Mouse (Mus musculus): ENCODE data around the gene U2surp. TPM values are rescaled to one million over a fixed set of nuclear protein-coding genes. Genes with fewer than 3 reads are reported as not detected.

Gene U2surp
- polyA plus RNA-seq, 1 experiment from 2014 or later: 97.5 TPM

GRCm38 (mm10) chr9:95428277-95428676 lies 83.5 kb downstream of the U2surp start:
- TF ChIP-seq CTCF (IDR thresholded peaks at IDR 0.05; ENCODE audit: low read depth): no peak
- Histone ChIP-seq H3K4me2 (replicated peaks; ENCODE audit: low read depth) (no peak overlapping the region), H3K27ac (ENCODE audit: low read depth, low read length) (no peak overlapping the region), H3K36me3 (ENCODE audit: control insufficient read depth, insufficient read depth) (no peaks in the 10 kb centered on the region), H3K27me3 (replicated peaks; ENCODE audit: control insufficient read depth, insufficient read depth, low read length) (no peaks in the 10 kb centered on the region), H3K4me1 (replicated peaks; ENCODE audit: control insufficient read depth, insufficient read depth, low read length) (no peaks in the 10 kb centered on the region), H3K4me3 (ENCODE audit: low read depth, low read length) (no peak overlapping the region), H3K9me3 (ENCODE audit: control insufficient read depth) (no peaks in the 10 kb centered on the region), H3K9ac (ENCODE audit: low read depth, low read length) (no peak overlapping the region)
- WGBS: 84% methylated on average over 4 of the region's 4 CpGs
- ATAC-seq: no peak

GRCm38 (mm10) chr9:95413911-95414310 lies 97.9 kb downstream of the U2surp start:
- no peaks in the 10 kb centered on the region for H3K36me3 ChIP-seq (ENCODE audit: control insufficient read depth, insufficient read depth)
- H3K27ac ChIP-seq (ENCODE audit: low read depth, low read length): no peak overlapping the region
- no peak overlapping the region for H3K4me2 ChIP-seq (replicated peaks; ENCODE audit: low read depth)
- no peak overlapping the region for H3K9ac ChIP-seq (ENCODE audit: low read depth, low read length)
- TF ChIP-seq CTCF (IDR thresholded peaks at IDR 0.05; ENCODE audit: low read depth): peak; percentile 15; the same call in 1 of the 2 replicates
- H3K4me3 ChIP-seq (ENCODE audit: low read depth, low read length): no peak overlapping the region
- no peaks in the 10 kb centered on the region for H3K4me1 ChIP-seq (replicated peaks; ENCODE audit: control insufficient read depth, insufficient read depth, low read length)
- no peaks in the 10 kb centered on the region for H3K9me3 ChIP-seq (ENCODE audit: control insufficient read depth)
- no peak for ATAC-seq
- no peaks in the 10 kb centered on the region; the same call in 1 of the 2 replicates for H3K27me3 ChIP-seq (replicated peaks; ENCODE audit: control insufficient read depth, insufficient read depth, low read length)

DNA sequence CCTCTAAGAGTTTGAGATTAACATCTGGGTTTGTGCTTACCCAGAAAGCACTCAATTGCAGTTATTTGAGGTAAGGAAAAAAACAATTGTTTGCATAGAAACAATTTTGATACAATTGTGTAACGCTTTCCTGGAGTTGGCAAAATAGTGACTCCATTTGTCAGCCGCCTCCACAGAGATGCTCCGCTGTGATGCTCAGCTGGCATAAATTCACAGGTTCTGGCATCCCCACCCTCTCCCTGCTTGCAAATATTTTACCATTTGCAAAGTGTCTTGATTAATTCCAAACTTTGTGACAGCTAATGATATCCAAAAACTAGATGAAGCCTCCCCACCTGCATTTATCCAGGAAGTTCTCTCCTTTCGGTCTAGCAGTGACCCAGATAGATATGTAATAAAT lies 99.7 kb downstream of the U2surp start:
- ATAC-seq: no peak

GRCm38 (mm10) chr9:95407586-95408220 lies 104.1 kb downstream of the U2surp start:
- peak overlapping the region; percentile 60 for H3K4me3 ChIP-seq (ENCODE audit: low read depth, low read length)
- peak overlapping the region; percentile 88 for H3K4me2 ChIP-seq (replicated peaks; ENCODE audit: low read depth)
- no peak for ATAC-seq
- H3K9ac ChIP-seq (ENCODE audit: low read depth, low read length): peak overlapping the region; percentile 13; the same call in 1 of the 2 replicates
- H3K36me3 ChIP-seq (ENCODE audit: control insufficient read depth, insufficient read depth): no peaks in the 10 kb centered on the region; the same call in 1 of the 2 replicates
- peaks cover 39% of the 10 kb centered on the region for H3K27me3 ChIP-seq (replicated peaks; ENCODE audit: control insufficient read depth, insufficient read depth, low read length)
- 2% methylated on average over 24 of the region's 24 CpGs for WGBS
- H3K4me1 ChIP-seq (replicated peaks; ENCODE audit: control insufficient read depth, insufficient read depth, low read length): no peaks in the 10 kb centered on the region; the same call in 1 of the 2 replicates
- peak; percentile 5; the same call in 1 of the 2 replicates for TF ChIP-seq CTCF (IDR thresholded peaks at IDR 0.05; ENCODE audit: low read depth)
- H3K27ac ChIP-seq (ENCODE audit: low read depth, low read length): peak overlapping the region; percentile 57; the same call in 1 of the 2 replicates
- H3K9me3 ChIP-seq (ENCODE audit: control insufficient read depth): no peaks in the 10 kb centered on the region

More for the DNA sequence above, 99.7 kb downstream of the U2surp start:
- Histone ChIP-seq H3K36me3 (ENCODE audit: control insufficient read depth, insufficient read depth) (no peaks in the 10 kb centered on the region), H3K9me3 (ENCODE audit: control insufficient read depth) (no peaks in the 10 kb centered on the region), H3K9ac (ENCODE audit: low read depth, low read length) (no peak overlapping the region), H3K27ac (ENCODE audit: low read depth, low read length) (no peak overlapping the region), H3K4me2 (replicated peaks; ENCODE audit: low read depth) (no peak overlapping the region), H3K27me3 (replicated peaks; ENCODE audit: control insufficient read depth, insufficient read depth, low read length) (peaks cover 13% of the 10 kb centered on the region), H3K4me1 (replicated peaks; ENCODE audit: control insufficient read depth, insufficient read depth, low read length) (no peaks in the 10 kb centered on the region), H3K4me3 (ENCODE audit: low read depth, low read length) (no peak overlapping the region)
- TF ChIP-seq CTCF (IDR thresholded peaks at IDR 0.05; ENCODE audit: low read depth): no peak
- WGBS: 72% methylated on average over 4 of the region's 4 CpGs

Other genes starting within 250 kb of the U2surp start
- gene Chst2, start 105.3 kb downstream of the U2surp start, polyA plus RNA-seq (2015; fragmentation: Nextera tagmentation; extraction: Ambion mirVana): 1.1 TPM in 2 replicates
- gene Paqr9, start 47.7 kb upstream of the U2surp start, polyA plus RNA-seq (2015; fragmentation: Nextera tagmentation; extraction: Ambion mirVana): 22.1 and 23.2 TPM in 2 replicates
- gene Pcolce2, start 125.6 kb upstream of the U2surp start, polyA plus RNA-seq (2015; fragmentation: Nextera tagmentation; extraction: Ambion mirVana): 0.16 and 0.43 TPM in 2 replicates
- gene Trpc1, start 238.4 kb upstream of the U2surp start, polyA plus RNA-seq (2015; fragmentation: Nextera tagmentation; extraction: Ambion mirVana): 1.8 and 2.0 TPM in 2 replicates